Mouse (Mus musculus): ENCODE measurements at regions not wholly inside any gene's neighbourhood (a gene's known extent, or its start where the extent isn't known, plus 50 kb on each side); places are given as distances from the start of the nearest gene placed in this dataset.
"Not testable (repeated sequence)": the region's sequence is repeated elsewhere in the genome, so short reads cannot be mapped to it uniquely, and the experiment has no call there.

DNA sequence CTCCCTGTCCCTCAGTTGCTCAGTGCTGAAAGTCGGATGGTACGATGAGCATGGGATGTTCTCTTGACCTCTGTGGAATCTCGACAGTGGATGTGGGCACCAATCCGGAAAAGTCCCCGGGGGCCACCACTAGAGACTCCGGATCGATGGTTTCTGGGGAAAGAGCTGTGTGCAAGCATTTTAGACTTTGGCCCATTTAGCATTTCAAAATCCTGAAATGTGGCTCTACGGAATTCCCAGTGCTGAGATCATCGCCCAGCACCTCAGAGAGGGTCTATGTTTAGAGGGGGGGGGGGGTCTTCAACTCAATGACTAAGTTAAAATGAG lies 68.6 kb downstream of the Tomm20 start:
- DNase-seq (ENCODE audit: low read depth, low spot score) = no peak

- DNase-seq (ENCODE audit: low read depth, low spot score) = no peak
Measured at GRCm38 (mm10) chr8:126876300-126877038, 69.2 kb downstream of the Tomm20 start.

GRCm38 (mm10) chr8:126875491-126876155 lies 70.0 kb downstream of the Tomm20 start:
- no peak for DNase-seq (ENCODE audit: low read depth, low spot score)

- DNase-seq (ENCODE audit: low read depth, low spot score) = peak; percentile 48
Measured at GRCm38 (mm10) chr8:126874846-126875245, 70.8 kb downstream of the Tomm20 start.

DNA sequence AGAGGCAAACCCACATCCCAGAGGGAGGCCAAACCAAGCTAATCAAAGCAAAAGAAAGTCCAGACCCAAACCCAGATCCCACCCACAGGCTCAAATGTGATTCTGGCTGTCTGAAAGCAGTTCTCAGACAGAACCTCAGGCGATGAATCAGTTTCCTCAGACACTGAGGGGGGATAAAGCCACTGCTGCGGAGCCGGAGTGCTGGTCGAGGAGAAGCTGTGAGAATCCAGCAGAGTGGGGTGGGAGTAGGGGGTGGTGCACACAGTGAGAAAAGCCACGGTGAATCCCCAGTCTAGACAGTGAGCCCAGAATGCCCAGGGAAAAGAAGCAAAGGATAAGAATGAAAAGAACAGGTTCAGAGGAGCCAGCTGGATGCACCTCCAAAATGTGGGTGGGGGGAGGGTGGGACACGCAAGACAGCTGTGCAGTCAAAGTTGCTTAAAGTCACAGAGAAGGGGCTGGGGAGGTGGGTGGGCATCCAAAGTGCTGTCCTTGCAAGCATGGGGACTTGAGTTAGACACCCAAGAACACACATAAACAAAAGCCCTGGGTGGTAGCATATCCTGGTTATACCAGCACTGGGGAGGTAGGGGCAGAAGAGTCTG lies 71.4 kb downstream of the Tomm20 start:
- no peak for DNase-seq (ENCODE audit: low read depth, low spot score)

GRCm38 (mm10) chr8:126873306-126873705 lies 72.3 kb downstream of the Tomm20 start:
- no peak for DNase-seq (ENCODE audit: low read depth, low spot score)

- DNase-seq (ENCODE audit: low read depth, low spot score) = no peak
Measured at GRCm38 (mm10) chr8:126872574-126872973, 73.1 kb downstream of the Tomm20 start.

- no peak for DNase-seq (ENCODE audit: low read depth, low spot score)
Measured at GRCm38 (mm10) chr8:126872133-126872532, 73.5 kb downstream of the Tomm20 start.

GRCm38 (mm10) chr8:126869464-126869850 lies 76.2 kb downstream of the Tomm20 start:
- no peak for DNase-seq (ENCODE audit: low read depth, low spot score)

DNA sequence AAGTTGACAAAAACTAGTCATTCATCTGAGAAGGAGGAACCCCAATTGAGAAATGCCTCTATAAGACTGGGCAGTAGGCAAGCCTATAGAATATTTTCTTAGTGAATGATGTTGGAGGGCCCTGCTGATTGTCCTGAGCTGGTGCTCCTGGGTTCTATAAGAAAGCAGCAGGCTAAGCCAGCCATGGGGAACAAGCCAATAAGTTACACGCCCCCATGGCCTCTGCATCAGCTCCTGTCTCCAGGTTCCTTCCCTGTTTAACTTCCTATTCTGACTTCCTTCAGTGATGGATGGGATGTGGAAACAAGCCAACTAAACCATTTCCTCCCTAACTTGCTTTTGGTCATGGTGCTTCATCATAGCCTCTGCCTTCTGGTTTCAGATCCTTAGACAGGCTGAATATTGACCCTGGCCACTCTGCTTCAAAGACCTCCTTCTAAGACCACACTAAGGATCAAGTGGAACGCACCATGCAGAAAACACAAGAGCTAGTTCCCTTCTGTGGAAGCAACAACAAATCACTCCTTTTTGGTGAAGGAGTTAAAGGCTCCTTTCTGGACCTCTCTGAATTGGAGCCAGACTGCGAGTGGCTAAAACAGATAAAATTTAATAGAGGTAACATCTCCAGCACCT lies 76.7 kb downstream of the Tomm20 start:
- peak; percentile 15 for DNase-seq (ENCODE audit: low read depth, low spot score)

DNA sequence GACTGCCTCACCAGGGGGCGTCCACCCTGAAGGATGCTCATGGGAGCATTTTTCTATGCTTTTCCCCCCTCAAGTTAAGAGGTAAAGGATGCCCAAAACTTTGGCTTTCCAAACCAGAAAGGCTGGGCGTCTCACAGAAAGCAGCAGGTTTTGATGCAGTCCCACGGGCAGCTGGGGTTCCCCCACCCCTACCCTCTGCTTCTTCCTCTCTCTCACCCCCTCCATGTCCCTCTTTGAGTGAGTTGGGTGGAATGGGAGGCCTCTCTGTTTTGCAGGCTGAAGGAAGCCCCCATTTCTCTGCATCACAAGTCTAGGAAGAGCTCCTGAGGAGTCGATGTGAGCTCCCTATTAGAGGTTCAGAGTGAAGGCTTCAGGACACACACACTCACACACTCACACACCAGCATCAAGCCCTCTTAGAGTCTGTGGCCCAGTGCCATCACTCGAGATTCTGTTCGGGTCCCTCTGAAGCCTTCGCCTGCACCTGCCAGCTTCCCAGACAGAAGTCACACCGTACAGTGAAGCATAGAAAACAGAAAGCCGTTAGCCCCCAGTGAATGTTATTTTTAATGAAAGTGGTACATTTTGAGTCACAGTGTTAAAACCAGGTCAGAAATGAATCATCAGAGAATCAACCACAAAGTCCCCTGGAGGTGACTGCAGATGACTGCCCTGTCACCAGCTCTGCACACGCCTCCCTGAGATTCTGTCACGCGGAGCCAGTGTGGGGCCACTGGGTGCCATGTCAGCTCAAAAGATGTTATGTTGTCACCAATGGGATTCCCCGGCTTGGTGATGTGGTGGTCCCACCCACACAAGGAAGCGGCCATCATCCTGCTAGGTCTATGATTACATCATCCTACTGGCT lies 78.3 kb downstream of the Tomm20 start:
- DNase-seq (ENCODE audit: low read depth, low spot score) = peak; percentile 94

- peak; percentile 52 for DNase-seq (ENCODE audit: low read depth, low spot score)
Measured at GRCm38 (mm10) chr8:126864314-126864948, 81.2 kb downstream of the Tomm20 start.

GRCm38 (mm10) chr8:126863661-126864060 lies 82.0 kb downstream of the Tomm20 start:
- not testable (repeated sequence) for DNase-seq (ENCODE audit: low read depth, low spot score)

DNA sequence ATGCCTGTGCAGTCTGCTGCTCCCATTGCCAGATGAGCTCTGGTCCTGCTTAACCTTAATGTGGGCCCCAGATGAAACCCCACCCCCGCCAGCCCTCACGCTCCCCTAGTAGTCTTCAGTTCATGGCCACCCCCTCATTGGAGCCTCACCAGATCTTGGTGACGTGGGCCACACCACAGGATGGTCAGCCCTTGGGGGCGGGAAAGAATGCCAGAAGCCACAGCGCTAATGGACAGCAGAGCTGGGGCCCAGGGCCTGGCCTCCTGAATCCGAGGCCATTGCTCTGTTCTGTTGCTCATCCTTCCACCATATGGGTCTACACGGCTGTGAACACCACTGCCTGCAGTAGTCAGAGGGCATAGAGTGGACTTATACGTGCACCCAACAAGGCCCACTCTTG lies 83.9 kb downstream of the Tomm20 start:
- DNase-seq (ENCODE audit: low read depth, low spot score) = peak; percentile 1

DNA sequence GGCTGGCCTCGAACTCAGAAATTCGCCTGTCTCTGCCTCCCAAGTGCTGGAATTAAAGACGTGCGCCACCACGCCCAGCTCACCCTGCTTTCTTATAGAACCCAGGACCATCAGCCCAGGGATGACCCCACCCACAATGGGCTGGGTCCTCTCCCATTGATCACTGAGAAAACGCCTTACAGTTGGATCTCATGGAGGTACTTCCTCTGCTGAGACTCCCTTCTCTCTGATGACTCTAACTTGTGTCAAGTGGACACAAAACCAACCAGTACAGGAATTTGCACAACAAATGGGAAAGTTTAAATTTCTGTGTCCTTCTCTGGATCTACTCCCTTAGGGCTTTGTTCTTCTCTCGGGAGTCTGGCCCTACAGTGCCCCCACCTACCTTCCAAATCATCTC lies 85.0 kb downstream of the Tomm20 start:
- no peak for DNase-seq (ENCODE audit: low read depth, low spot score)

DNA sequence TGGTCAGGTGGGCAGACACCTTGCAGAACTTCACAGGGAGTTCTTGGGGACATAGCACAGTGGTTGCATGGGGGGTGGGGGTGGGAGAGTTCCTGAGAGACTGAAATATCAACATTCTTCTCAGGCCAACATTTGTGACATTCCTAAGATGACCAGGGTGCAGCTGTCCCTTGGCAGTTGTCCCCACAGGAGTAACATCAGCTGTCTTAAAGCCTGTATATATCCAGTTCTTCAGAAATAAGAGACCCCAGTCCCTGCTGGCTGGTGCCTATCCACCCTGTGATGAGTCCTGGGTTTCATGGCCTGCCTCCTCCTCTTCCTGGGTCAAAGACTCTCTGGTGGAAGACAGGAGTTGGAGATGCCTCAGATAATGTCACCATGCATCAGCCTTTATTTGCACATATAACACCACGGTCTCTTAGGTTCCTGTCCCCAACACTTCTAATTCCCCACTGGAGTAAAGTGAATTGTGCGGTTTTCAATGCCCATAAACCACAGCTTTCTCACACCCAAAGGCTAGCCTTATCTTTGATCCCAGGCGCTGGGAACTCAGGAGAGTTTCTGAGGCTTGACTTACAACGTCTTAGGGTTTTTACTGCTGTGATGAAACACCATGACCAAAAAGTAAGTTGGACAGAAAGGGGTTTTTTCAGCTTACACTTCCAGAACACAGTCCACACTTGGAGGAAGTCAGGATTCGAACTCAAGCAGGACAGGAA lies 85.8 kb downstream of the Tomm20 start:
- peak; percentile 1 for DNase-seq (ENCODE audit: low read depth, low spot score)

DNA sequence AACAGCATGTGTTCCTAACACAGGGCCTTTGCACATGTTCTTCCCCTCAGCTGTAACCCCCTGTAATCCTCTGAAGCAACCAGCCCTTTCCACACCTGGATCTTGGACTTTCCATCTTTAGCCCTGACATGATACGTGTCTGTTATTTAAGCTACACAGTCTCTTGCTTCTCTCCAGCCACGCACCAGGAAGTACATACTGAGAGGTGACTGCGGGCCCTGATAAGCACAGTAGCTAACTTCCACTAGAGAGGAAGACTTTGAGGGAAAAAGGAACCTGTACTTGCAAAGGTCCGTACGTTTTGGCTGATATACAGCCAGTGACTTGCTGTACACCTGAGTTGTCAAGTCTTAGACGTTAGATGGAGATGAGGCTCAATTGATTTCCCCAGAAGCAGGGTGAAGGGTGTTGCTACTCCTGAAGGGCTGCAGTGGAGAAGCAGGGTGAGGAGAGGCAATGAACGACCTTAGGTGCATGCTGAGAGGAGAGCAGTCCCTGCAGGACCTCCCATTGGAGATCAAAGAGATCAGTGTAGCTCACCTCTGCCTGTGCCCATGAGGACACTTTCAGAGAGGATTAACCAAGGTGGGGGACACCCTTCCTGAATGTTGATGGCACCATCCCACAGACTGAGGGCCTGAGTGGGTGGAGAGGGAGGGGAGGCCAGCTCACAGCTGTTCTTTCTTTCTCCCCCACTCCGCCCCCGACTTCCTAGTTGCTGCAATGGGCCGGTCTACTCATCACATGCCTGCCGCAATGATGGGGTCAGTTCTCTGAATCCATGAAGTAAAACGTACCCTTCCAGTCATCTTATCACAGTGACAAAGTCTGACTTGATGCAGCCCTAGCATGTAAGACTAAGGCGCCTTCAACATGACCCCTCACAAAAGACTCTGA lies 88.1 kb downstream of the Tomm20 start:
- peak; percentile 35 for DNase-seq (ENCODE audit: low read depth, low spot score)

GRCm38 (mm10) chr8:126855914-126856313 lies 89.7 kb downstream of the Tomm20 start:
- DNase-seq (ENCODE audit: low read depth, low spot score) = peak; percentile 90

DNA sequence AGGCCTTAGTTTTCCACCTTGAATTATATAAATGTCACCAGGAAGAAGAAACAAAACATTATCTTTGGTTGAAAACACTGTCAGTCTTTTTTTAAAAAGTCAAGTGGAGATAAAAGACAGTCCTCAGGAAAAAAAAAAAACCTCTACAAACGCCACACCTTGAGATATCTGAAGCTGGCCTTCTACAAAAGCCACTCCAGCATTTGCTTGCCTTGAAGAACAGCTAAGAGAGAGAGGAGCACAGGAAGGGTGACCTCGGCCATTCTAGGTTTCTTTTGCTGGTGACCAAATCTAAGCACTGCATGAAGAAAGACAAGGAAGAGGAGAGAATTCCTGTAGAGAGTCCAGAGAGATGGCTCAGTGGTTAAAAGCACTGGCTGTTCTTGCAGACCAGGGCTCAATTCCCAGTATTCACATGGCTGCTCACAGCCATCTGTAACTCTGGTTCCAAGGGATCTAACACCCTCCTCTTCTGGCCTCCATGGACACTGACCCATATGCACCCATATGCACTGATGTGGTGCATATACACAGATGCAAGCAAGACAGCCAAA lies 90.5 kb downstream of the Tomm20 start:
- no peak for DNase-seq (ENCODE audit: low read depth, low spot score)
